ENCODE assay signal across 8 mouse cellular contexts in the genomic region with DNA sequence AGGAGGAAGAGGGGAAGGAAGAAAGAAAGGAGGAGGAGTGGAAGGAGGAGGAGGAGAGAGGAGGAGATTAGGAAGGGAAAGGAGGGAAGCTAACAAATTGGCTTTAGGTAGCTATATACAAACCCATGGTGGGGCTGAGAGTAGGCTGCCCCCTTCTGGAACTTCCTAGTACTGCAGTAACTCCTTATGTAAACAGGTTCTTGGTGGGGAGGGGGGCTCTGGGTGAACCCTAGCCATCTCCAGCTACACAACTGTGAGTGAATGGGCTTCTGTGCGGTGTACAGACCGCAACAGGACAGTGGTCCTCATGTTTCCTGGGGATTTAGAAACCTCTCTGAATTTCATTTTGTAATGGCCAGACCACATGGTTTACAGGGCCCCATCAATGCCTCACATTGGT. TPM values are rescaled to one million over a fixed set of nuclear protein-coding genes. Genes with fewer than 3 reads are reported as not detected.
A peak's percentile ranks its signal among the peaks of the same experiment; 100 is the strongest.
DNase-seq lines count a peak whose midpoint lies in the region; ATAC-seq and TF ChIP-seq lines count a peak whose summit lies in the region.

No protein-coding gene starts in this region.

- TF ChIP-seq CTCF in brain, embryonic 14.5 days (IDR thresholded peaks at IDR 0.05; ENCODE audit: borderline replicate concordance, extremely low read depth, insufficient read depth, insufficient read length): peak; percentile 62
- TF ChIP-seq CTCF in layer of hippocampus, adult 2 months (conservative IDR thresholded peaks at IDR 0.05): peak; percentile 82

- TF ChIP-seq POLR2A in brain, embryonic 14.5 days (IDR thresholded peaks at IDR 0.05; ENCODE audit: borderline replicate concordance, extremely low read depth, insufficient read depth, insufficient read length, poor library complexity, severe bottlenecking): no peak

- no peak overlapping the region for H3K27ac ChIP-seq in kidney, embryonic 15.5 days
- H3K27ac ChIP-seq in layer of hippocampus, adult 2 months: no peak overlapping the region

- H3K4me3 ChIP-seq in kidney, embryonic 15.5 days (replicated peaks): no peak overlapping the region
- no peak overlapping the region for H3K4me3 ChIP-seq in layer of hippocampus, adult 2 months

- no peak for ATAC-seq in kidney, embryonic 15.5 days (replicated peaks; ENCODE audit: low FRiP score)

- no peaks in the 10 kb centered on the region for H3K4me1 ChIP-seq in kidney, embryonic 15.5 days

- no peak overlapping the region for H3K4me2 ChIP-seq in kidney, embryonic 15.5 days

- WGBS in kidney, embryonic 15.5 days: 34% methylated on average over 2 of the region's 2 CpGs

- H3K9me3 ChIP-seq in kidney, embryonic 15.5 days (replicated peaks): no peaks in the 10 kb centered on the region

- peak; percentile 54 for DNase-seq in kidney, adult 18-20 months
- DNase-seq in ES-CJ7 (ENCODE audit: low read depth, low spot score): peak; percentile 85
- DNase-seq in brain, embryonic 14.5 days (ENCODE audit: low read depth): peak; percentile 63
- DNase-seq in forelimb bud, embryonic 11.5 days (ENCODE audit: low read depth, low spot score): peak; percentile 75
- DNase-seq in layer of hippocampus, adult 2 months (ENCODE audit: low spot score in 2 of 2): no peak
- peak; percentile 45 to 70 for DNase-seq in natural killer cell, adult 2 months (ENCODE audit: low spot score in 2 of 2)
- DNase-seq in ovary, adult 18-20 months (ENCODE audit: low spot score): no peak

- H3K36me3 ChIP-seq in kidney, embryonic 15.5 days: no peaks in the 10 kb centered on the region

- no peaks in the 10 kb centered on the region for H3K27me3 ChIP-seq in kidney, embryonic 15.5 days

- H3K9ac ChIP-seq in kidney, embryonic 15.5 days: no peak overlapping the region

RNA-seq across cellular contexts. Expression of gene Impdh1, which starts 24.6 kb away (rescaled TPM):
- polyA plus RNA-seq in kidney, embryonic 15.5 days (2015; fragmentation: Nextera tagmentation; extraction: Ambion mirVana): 39.7 and 44.9 TPM in 2 replicates
- 49.2 and 52.9 TPM in 2 replicates for polyA plus RNA-seq in brain, embryonic 14.5 days (2012; rRNA removed)
- 10 to 100 TPM; 40.7 to 47.5 TPM for total RNA-seq in layer of hippocampus, adult 2 months (2021)

RNA-seq across cellular contexts. Expression of gene Hilpda, which starts 31.5 kb away (rescaled TPM):
- polyA plus RNA-seq in kidney, embryonic 15.5 days (2015; fragmentation: Nextera tagmentation; extraction: Ambion mirVana): 30.2 and 33.2 TPM in 2 replicates
- 26.4 and 43.9 TPM in 2 replicates for polyA plus RNA-seq in brain, embryonic 14.5 days (2012; rRNA removed)
- total RNA-seq in layer of hippocampus, adult 2 months (2021): 1 to 10 TPM; 6.4 to 6.6 TPM

RNA-seq across cellular contexts. Expression of gene Fam71f2, which starts 38.6 kb away (rescaled TPM):
- polyA plus RNA-seq in kidney, embryonic 15.5 days (2015; fragmentation: Nextera tagmentation; extraction: Ambion mirVana): 0.28 and 0.32 TPM in 2 replicates
- polyA plus RNA-seq in brain, embryonic 14.5 days (2012; rRNA removed): 1.5 and 3.1 TPM in 2 replicates
- under 1 TPM; 0.51 to 0.56 TPM for total RNA-seq in layer of hippocampus, adult 2 months (2021)

Comparison
In these comparisons a context has a peak if more than half of its experiments do, and no peak if none do; other contexts are left out.
1. DNase-seq: peak in kidney, adult 18-20 months (single experiment), ES-CJ7 (single experiment), brain, embryonic 14.5 days (single experiment), forelimb bud, embryonic 11.5 days (single experiment) and natural killer cell, adult 2 months (2 of 2); none in layer of hippocampus, adult 2 months (0 of 2) and ovary, adult 18-20 months (single experiment).